Mouse (Mus musculus) C2C12 (cell line): ENCODE measurements at regions not wholly inside any gene's neighbourhood (a gene's known extent, or its start where the extent isn't known, plus 50 kb on each side); places are given as distances from the start of the nearest gene placed in this dataset.

Experiments used
- CEBPB ChIP-seq: IDR thresholded peaks from one replicate; pipeline ENCODE4 v1.6.1; 2011; ENCODE audit warnings: low read depth, mild to moderate bottlenecking, control low read depth, moderate library complexity
- CTCF ChIP-seq: IDR thresholded peaks from one replicate; pipeline ENCODE4 v1.5.1; 2011; ENCODE audit not compliant: control insufficient read depth, insufficient read depth, insufficient read length
- FOSL1 ChIP-seq: IDR thresholded peaks from one replicate; pipeline ENCODE4 v1.8.0; 2011; ENCODE audit warnings: mild to moderate bottlenecking, low read length; ENCODE audit not compliant: poor library complexity, insufficient read depth, severe bottlenecking
- MAX ChIP-seq: IDR thresholded peaks from one replicate; pipeline ENCODE4 v1.6.1; 2011; ENCODE audit warnings: mild to moderate bottlenecking, control low read depth
- USF1 ChIP-seq: IDR thresholded peaks from one replicate; pipeline ENCODE4 v1.6.1; 2011; ENCODE audit warnings: low read depth, mild to moderate bottlenecking, control low read depth, moderate library complexity

- TF ChIP-seq CTCF (no peak), USF1 (no peak), CEBPB (no peak), FOSL1 (no peak), MAX (no peak)
These were observed 141.1 kb upstream of the Haao start for GRCm38 (mm10) chr17:83988897-83989296.
